Mouse (Mus musculus): Measurements from ENCODE around the gene Rtn3. TPM values are rescaled to one million over a fixed set of nuclear protein-coding genes. Genes with fewer than 3 reads are reported as not detected.
"Not testable (repeated sequence)": the region's sequence is repeated elsewhere in the genome, so short reads cannot be mapped to it uniquely, and the experiment has no call there.

Rtn3 gene
- polyA plus RNA-seq, 1 experiment = 190 TPM

DNA sequence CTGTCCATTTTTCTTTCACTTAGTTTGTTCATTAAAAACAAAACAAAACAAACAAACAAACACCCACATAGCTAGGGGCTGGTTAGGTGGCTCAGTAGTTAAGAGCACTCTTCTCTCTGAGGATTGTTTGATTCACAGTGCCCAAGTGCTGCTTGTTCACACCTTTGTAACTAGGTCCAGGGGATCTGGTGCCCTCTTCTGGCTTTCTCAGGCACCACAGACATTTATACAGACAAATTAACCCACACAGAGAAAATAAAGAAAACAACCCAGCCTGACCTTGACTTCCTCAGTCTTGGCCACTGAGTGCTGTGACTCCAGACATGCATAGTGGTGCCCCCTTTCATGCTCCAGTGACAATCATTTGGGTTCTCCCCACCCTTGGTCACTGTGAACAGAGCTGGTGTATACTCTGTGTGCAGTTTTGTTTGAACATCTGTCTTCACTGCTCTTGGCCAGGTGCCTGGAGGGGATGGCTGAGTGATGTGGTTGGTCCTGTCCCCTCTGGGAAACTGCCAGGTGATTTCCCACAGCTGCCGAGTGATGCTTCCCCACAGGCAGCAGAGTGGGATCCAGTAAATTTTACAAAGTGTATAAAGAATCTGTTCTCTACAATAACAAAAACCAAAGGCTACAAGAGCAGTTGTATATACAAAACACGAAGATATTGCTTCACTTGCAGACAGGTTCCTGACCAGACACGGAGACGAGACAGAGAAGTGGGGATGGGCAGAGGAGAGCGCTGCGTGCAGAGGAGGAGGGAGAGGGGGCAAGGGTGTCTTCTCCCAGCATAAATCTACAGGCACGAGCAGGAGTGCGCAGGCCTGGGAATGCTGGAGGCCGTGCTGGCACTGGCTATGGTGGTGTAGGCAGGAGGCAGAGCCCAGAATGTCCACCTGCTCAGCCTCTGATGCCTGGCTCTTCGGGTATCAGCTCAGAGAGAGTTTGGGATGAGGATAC lies 85.9 kb downstream of the Rtn3 start:
- H3K27me3 ChIP-seq (replicated peaks; ENCODE audit: control insufficient read depth, insufficient read depth, low read length); H3K27ac ChIP-seq (ENCODE audit: insufficient read depth, low read depth, low read length); H3K4me3 ChIP-seq (ENCODE audit: insufficient read depth, low read depth, low read length); H3K36me3 ChIP-seq (ENCODE audit: control insufficient read depth, insufficient read depth, low read length); H3K4me1 ChIP-seq (ENCODE audit: control insufficient read depth, insufficient read depth, low read length): not testable (repeated sequence)
- TF ChIP-seq CTCF (conservative IDR thresholded peaks at IDR 0.05; ENCODE audit: insufficient read depth, insufficient read length, low read depth, low read length) = peak; percentile 33
- 58% methylated on average over 10 of the region's 10 CpGs for WGBS
- DNase-seq = peak; percentile 36

DNA sequence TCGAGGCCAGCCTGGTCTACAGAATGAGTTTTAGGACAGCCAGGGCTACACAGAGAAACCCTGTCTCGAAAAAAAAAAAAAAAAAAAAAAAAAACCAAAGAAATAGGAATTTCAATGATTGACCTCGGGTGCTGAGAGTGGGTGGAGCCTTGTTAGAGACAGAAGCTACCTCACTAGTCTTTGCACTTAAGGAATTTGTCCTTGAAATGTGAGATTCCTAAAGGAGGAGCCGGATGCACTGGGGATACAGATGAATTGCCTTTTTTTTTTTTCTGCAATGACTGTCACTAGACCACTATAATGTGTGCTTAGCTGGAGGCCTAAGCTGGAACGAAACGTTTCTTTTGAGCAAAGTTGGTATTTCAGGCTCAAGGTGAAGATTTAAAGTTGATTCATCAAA lies 94.6 kb downstream of the Rtn3 start:
- 76% methylated on average over 6 of the region's 6 CpGs for WGBS
- no peak overlapping the region for H3K27ac ChIP-seq (ENCODE audit: insufficient read depth, low read depth, low read length)
- DNase-seq = no peak
- no peak for TF ChIP-seq CTCF (conservative IDR thresholded peaks at IDR 0.05; ENCODE audit: insufficient read depth, insufficient read length, low read depth, low read length)
- no peak for TF ChIP-seq POLR2A (IDR thresholded peaks at IDR 0.05; ENCODE audit: low read depth, low read length)
- H3K4me3 ChIP-seq (ENCODE audit: insufficient read depth, low read depth, low read length) = no peak overlapping the region
- H3K4me1 ChIP-seq (ENCODE audit: control insufficient read depth, insufficient read depth, low read length) = 0 out of 2 replicates have a peak, but pooled peaks cover 1% of the 10 kb centered on the region
- H3K36me3 ChIP-seq (ENCODE audit: control insufficient read depth, insufficient read depth, low read length) = no peaks in the 10 kb centered on the region
- no peaks in the 10 kb centered on the region for H3K27me3 ChIP-seq (replicated peaks; ENCODE audit: control insufficient read depth, insufficient read depth, low read length)

DNA sequence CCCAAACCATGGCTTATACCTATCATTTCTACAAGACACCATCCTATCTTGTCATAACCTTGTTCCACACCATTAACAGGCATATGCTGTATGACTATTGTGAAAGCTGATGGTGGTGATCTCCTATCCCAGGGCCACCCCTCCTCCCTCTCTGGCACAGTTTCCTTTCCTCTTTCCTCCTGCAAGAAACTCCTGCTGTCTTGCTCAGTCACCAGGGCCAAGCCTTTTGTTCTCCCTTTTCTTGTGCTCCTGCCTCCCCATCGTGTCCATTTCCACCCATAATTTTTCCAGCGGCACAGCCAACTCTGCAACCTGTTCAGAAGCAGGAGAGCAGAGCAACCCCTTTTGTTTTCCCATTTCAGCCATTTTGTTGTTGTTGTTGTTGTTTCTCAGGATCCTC lies 97.0 kb downstream of the Rtn3 start:
- no peak overlapping the region for H3K4me3 ChIP-seq (ENCODE audit: insufficient read depth, low read depth, low read length)
- no peak for DNase-seq
- WGBS = 68% methylated on average over 2 of the region's 2 CpGs
- H3K36me3 ChIP-seq (ENCODE audit: control insufficient read depth, insufficient read depth, low read length) = no peaks in the 10 kb centered on the region
- no peak overlapping the region for H3K27ac ChIP-seq (ENCODE audit: insufficient read depth, low read depth, low read length)
- no peaks in the 10 kb centered on the region for H3K27me3 ChIP-seq (replicated peaks; ENCODE audit: control insufficient read depth, insufficient read depth, low read length)
- peaks cover 8% of the 10 kb centered on the region; the same call in 1 of the 2 replicates for H3K4me1 ChIP-seq (ENCODE audit: control insufficient read depth, insufficient read depth, low read length)
- TF ChIP-seq POLR2A (IDR thresholded peaks at IDR 0.05; ENCODE audit: low read depth, low read length) (no peak), CTCF (conservative IDR thresholded peaks at IDR 0.05; ENCODE audit: insufficient read depth, insufficient read length, low read depth, low read length) (no peak)

DNA sequence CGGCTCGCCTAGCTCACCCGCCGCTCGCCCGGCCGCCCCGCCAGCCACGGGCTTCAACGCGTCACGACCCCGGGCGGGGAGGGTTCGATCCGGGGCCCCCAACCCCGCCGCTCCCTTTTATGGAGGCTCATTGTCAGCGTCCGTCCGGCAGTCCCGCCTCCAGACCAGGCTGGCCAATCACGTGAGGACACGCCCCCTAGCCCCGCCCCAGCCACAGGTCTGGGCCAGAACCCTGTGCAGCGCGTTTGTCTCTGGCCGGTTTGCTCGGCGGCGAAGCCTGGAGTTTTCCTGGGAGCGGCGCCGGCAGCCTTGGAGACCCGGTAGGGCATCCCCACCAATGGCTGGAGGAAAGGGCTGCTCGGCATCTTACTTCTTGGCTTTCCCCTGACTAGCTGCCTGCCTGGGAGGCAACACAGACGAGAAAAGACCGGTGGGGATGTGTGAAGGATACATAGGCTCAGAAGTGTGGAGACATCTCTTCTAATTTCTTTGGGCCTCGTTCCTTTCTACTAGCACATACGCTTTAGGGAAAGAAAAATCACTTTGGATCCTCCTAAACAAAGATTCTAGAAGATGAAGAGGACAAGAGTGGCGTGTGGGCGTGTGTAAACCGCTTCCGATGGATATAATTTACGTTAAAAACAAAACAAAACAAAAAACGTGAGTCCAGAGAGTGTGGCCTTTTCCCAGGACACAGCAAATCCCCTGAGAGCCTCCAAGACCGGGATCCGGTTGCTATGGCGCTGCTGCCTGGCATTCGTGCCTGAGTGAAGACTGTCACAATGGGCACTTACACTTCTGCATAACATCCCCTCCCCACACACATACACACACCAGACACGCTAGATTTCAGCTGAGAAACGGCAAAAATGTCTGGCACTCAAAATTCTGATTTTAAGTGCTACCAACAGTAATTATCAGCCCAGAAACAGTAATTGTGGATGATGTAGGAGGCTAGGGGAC lies 99.9 kb downstream of the Rtn3 start, which contains the start of gene Spindoc:
Gene Spindoc, minus strand, starts transcription at position 92 of the 963 bp plus-strand sequence.
- WGBS = 2% methylated on average over 52 of the region's 52 CpGs
- peak; percentile 99 for DNase-seq
- H3K27me3 ChIP-seq (replicated peaks; ENCODE audit: control insufficient read depth, insufficient read depth, low read length) = no peaks in the 10 kb centered on the region
- peak within 1 kb of the TSS; percentile 87 for H3K4me3 ChIP-seq (ENCODE audit: insufficient read depth, low read depth, low read length)
- TF ChIP-seq CTCF (conservative IDR thresholded peaks at IDR 0.05; ENCODE audit: insufficient read depth, insufficient read length, low read depth, low read length) = no peak
- no peak for TF ChIP-seq POLR2A (IDR thresholded peaks at IDR 0.05; ENCODE audit: low read depth, low read length)
- H3K36me3 ChIP-seq (ENCODE audit: control insufficient read depth, insufficient read depth, low read length) = no peaks in the 10 kb centered on the region
- H3K4me1 ChIP-seq (ENCODE audit: control insufficient read depth, insufficient read depth, low read length) = peaks cover 8% of the 10 kb centered on the region; the same call in 1 of the 2 replicates
- H3K27ac ChIP-seq (ENCODE audit: insufficient read depth, low read depth, low read length) = peak within 1 kb of the TSS; percentile 74

DNA sequence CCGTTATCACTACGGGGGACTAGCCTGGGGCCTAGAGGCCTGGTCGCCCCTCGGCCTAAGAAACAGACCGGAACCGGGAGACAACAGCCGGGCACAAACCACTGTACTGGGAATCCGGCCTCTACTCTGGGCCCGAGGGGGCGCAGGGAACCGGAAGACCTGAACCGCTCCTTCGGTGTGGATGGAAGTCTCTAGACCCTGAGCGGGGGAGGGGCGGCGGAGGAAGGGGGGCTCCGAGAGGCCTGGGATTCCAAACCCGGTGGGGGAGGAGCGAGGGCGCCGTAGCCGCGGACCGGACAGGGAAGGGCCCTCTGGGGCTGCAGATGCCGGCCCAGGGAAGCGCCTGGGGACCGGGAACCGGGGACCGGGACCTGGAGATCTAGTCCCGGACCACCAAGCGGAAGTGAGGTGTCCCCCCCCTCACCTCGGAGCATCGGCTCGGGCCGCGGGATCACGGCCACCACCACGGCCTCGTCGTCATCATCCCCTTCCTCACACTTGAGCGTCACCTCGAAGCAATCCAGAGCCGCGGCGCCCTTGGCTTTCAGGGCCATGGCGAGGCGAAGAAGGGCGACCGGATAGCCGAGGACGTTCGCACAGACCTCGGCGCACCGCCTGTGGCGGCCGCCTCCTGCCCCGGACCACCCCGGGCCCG lies 100.7 kb downstream of the Rtn3 start:
- TF ChIP-seq POLR2A (IDR thresholded peaks at IDR 0.05; ENCODE audit: low read depth, low read length) (no peak), CTCF (conservative IDR thresholded peaks at IDR 0.05; ENCODE audit: insufficient read depth, insufficient read length, low read depth, low read length) (no peak)
- under 1% methylated on average over 54 of the region's 60 CpGs for WGBS

DNA sequence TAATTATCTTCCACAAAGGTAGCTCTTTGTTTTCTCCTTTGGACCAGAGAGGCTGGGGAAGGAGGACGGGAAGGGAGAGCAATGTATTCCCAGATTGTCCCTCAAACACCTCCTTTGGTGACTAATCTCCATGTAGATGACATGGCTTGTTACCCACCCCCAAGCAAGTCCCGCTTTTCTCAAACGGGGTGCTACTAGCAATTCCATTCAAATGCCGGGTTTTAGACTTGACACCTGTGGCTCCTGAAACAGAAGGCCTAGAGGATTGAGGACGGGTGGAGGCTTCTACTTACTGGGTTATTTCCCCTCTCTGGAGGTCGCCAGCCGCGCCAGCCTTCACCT lies 101.2 kb downstream of the Rtn3 start:
- no peak for DNase-seq
- peaks cover 8% of the 10 kb centered on the region; the same call in 1 of the 2 replicates for H3K4me1 ChIP-seq (ENCODE audit: control insufficient read depth, insufficient read depth, low read length)
- 7% methylated on average over 8 of the region's 8 CpGs for WGBS
- no peaks in the 10 kb centered on the region for H3K27me3 ChIP-seq (replicated peaks; ENCODE audit: control insufficient read depth, insufficient read depth, low read length)
- H3K27ac ChIP-seq (ENCODE audit: insufficient read depth, low read depth, low read length) = no peak overlapping the region
- TF ChIP-seq POLR2A (IDR thresholded peaks at IDR 0.05; ENCODE audit: low read depth, low read length) (no peak), CTCF (conservative IDR thresholded peaks at IDR 0.05; ENCODE audit: insufficient read depth, insufficient read length, low read depth, low read length) (no peak)
- H3K4me3 ChIP-seq (ENCODE audit: insufficient read depth, low read depth, low read length) = peak overlapping the region; percentile 87
- H3K36me3 ChIP-seq (ENCODE audit: control insufficient read depth, insufficient read depth, low read length) = no peaks in the 10 kb centered on the region

More for the DNA sequence above, 100.7 kb downstream of the Rtn3 start:
- Histone ChIP-seq H3K27ac (ENCODE audit: insufficient read depth, low read depth, low read length) (peak overlapping the region; percentile 61), H3K36me3 (ENCODE audit: control insufficient read depth, insufficient read depth, low read length) (no peaks in the 10 kb centered on the region), H3K4me3 (ENCODE audit: insufficient read depth, low read depth, low read length) (peak overlapping the region; percentile 87), H3K4me1 (ENCODE audit: control insufficient read depth, insufficient read depth, low read length) (peaks cover 8% of the 10 kb centered on the region; the same call in 1 of the 2 replicates), H3K27me3 (replicated peaks; ENCODE audit: control insufficient read depth, insufficient read depth, low read length) (no peaks in the 10 kb centered on the region)
- DNase-seq = peak; percentile 65
